Mouse (Mus musculus): ENCODE data around the gene Mrrf. TPM values are rescaled to one million over a fixed set of nuclear protein-coding genes. Genes with fewer than 3 reads are reported as not detected.
"Not testable (repeated sequence)": the region's sequence is repeated elsewhere in the genome, so short reads cannot be mapped to it uniquely, and the experiment has no call there.

The Mrrf gene
- polyA plus RNA-seq, 1 experiment from 2014 or later: 28.2 TPM

DNA sequence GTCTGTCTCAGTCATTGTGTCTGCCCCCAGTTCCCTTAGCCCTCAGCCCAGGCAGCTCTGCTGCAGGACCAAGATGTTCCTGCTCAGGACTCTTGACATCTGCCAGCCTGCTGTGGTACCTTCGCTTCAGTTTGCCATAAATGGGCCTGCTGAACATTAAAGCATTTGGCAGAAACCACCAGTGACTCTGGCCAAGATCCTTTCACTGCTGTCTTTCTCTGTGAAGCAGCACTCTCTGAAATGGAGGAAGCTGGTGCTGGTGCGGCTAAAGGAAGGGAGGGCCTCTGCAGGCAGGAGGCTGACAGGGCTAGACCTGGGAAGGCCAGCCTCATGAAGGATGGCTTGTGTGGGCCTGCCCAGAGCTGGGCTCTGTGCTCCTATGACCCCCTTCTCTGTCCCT is 47.1 kb downstream of the Mrrf start:
- 81% methylated on average over 2 of the region's 2 CpGs for WGBS
- H3K4me3 ChIP-seq (ENCODE audit: low read depth, low read length): no peak overlapping the region
- H3K27ac ChIP-seq (ENCODE audit: low read depth, low read length): no peak overlapping the region
- ATAC-seq (replicated peaks; ENCODE audit: low FRiP score) (no peak), DNase-seq (ENCODE audit: low spot score) (no peak)
- H3K4me2 ChIP-seq (ENCODE audit: low read depth, low read length, severe bottlenecking): no peak overlapping the region
- H3K36me3 ChIP-seq (ENCODE audit: control insufficient read depth, insufficient read depth, low read length): no peaks in the 10 kb centered on the region
- H3K27me3 ChIP-seq (ENCODE audit: control insufficient read depth, insufficient read depth, low read length): no peaks in the 10 kb centered on the region
- no peaks in the 10 kb centered on the region for H3K4me1 ChIP-seq (replicated peaks; ENCODE audit: control insufficient read depth, insufficient read depth, low read length)
- no peaks in the 10 kb centered on the region for H3K9me3 ChIP-seq (ENCODE audit: control insufficient read depth, low read length)
- no peak overlapping the region for H3K9ac ChIP-seq (ENCODE audit: low read length)

DNA sequence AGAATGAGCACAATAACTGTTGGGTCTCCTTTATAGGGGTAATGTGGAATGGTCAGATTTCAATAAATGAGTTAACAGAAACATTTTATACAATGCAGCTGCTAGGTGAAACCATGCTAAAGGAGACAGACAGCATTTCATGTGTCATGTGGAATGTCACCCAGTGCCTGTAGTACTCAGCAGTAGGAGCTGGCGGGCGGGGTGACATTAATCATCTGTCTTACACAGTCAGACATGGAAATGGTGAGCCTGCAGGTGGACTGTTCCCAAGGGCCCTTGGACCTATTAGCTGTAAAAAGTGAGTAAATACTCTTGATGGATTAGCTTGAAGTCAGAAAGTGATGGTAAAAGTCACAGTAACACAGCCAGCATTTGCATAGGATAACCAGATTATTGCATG is 48.0 kb downstream of the Mrrf start:
- DNase-seq (ENCODE audit: low spot score): no peak
- Histone ChIP-seq H3K27me3 (ENCODE audit: control insufficient read depth, insufficient read depth, low read length) (no peaks in the 10 kb centered on the region), H3K36me3 (ENCODE audit: control insufficient read depth, insufficient read depth, low read length) (no peaks in the 10 kb centered on the region), H3K4me3 (ENCODE audit: low read depth, low read length) (no peak overlapping the region), H3K9me3 (ENCODE audit: control insufficient read depth, low read length) (no peaks in the 10 kb centered on the region), H3K4me2 (ENCODE audit: low read depth, low read length, severe bottlenecking) (no peak overlapping the region), H3K9ac (ENCODE audit: low read length) (no peak overlapping the region), H3K27ac (ENCODE audit: low read depth, low read length) (no peak overlapping the region), H3K4me1 (replicated peaks; ENCODE audit: control insufficient read depth, insufficient read depth, low read length) (no peaks in the 10 kb centered on the region)
- ATAC-seq (replicated peaks; ENCODE audit: low FRiP score): no peak
- WGBS: 91% methylated on average over 2 of the region's 2 CpGs

DNA sequence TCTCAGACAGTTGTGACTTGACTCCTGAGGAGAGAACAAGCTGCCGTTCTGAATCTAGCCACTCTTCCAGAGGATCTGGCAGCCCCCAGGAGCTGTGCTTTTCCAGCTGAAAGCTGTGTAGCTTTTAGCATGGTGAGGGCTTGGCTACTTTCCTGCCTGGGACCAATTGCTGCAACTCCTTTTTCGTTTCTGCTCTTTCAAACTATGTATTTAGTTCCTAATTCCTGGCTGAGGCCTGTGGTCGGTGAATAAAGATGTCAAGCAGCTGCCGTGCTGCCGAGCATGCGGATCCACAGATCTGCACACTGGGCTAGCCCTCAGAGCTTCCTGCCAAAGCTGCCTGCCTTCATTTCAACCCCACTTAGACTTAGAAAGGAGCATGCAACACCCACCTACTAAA is 48.7 kb downstream of the Mrrf start:
- Histone ChIP-seq H3K4me2 (ENCODE audit: low read depth, low read length, severe bottlenecking) (no peak overlapping the region), H3K36me3 (ENCODE audit: control insufficient read depth, insufficient read depth, low read length) (no peaks in the 10 kb centered on the region), H3K4me1 (replicated peaks; ENCODE audit: control insufficient read depth, insufficient read depth, low read length) (no peaks in the 10 kb centered on the region), H3K27me3 (ENCODE audit: control insufficient read depth, insufficient read depth, low read length) (no peaks in the 10 kb centered on the region), H3K4me3 (ENCODE audit: low read depth, low read length) (no peak overlapping the region), H3K9ac (ENCODE audit: low read length) (no peak overlapping the region), H3K27ac (ENCODE audit: low read depth, low read length) (no peak overlapping the region), H3K9me3 (ENCODE audit: control insufficient read depth, low read length) (no peaks in the 10 kb centered on the region)
- ATAC-seq (replicated peaks; ENCODE audit: low FRiP score) (no peak), DNase-seq (ENCODE audit: low spot score) (no peak)
- WGBS: 89% methylated on average over 6 of the region's 6 CpGs

DNA sequence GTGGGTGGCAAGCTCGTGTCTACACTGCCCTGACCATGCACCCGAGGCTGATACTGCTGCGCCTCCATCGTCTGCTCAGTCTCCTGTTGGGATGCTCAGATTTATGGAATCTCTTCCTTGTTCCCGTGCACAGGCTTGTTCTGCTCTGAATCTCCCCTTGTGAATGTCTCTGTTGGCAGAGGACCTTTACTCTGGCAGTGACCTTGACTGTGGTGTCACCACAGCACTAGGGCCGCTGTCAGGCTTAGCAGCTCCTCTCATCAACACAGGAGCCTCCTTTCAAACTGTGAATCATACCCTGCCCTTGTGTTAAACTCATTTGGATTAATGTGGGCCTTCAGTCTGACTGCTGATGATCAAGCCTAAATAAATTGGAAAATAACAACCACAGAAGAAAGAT is 53.0 kb downstream of the Mrrf start:
- ATAC-seq (replicated peaks; ENCODE audit: low FRiP score); H3K9me3 ChIP-seq (ENCODE audit: control insufficient read depth, low read length); H3K36me3 ChIP-seq (ENCODE audit: control insufficient read depth, insufficient read depth, low read length); H3K4me1 ChIP-seq (replicated peaks; ENCODE audit: control insufficient read depth, insufficient read depth, low read length); DNase-seq (ENCODE audit: low spot score); H3K4me2 ChIP-seq (ENCODE audit: low read depth, low read length, severe bottlenecking); H3K4me3 ChIP-seq (ENCODE audit: low read depth, low read length); H3K27ac ChIP-seq (ENCODE audit: low read depth, low read length); H3K27me3 ChIP-seq (ENCODE audit: control insufficient read depth, insufficient read depth, low read length); H3K9ac ChIP-seq (ENCODE audit: low read length): not testable (repeated sequence)
- 91% methylated on average over 6 of the region's 6 CpGs for WGBS

DNA sequence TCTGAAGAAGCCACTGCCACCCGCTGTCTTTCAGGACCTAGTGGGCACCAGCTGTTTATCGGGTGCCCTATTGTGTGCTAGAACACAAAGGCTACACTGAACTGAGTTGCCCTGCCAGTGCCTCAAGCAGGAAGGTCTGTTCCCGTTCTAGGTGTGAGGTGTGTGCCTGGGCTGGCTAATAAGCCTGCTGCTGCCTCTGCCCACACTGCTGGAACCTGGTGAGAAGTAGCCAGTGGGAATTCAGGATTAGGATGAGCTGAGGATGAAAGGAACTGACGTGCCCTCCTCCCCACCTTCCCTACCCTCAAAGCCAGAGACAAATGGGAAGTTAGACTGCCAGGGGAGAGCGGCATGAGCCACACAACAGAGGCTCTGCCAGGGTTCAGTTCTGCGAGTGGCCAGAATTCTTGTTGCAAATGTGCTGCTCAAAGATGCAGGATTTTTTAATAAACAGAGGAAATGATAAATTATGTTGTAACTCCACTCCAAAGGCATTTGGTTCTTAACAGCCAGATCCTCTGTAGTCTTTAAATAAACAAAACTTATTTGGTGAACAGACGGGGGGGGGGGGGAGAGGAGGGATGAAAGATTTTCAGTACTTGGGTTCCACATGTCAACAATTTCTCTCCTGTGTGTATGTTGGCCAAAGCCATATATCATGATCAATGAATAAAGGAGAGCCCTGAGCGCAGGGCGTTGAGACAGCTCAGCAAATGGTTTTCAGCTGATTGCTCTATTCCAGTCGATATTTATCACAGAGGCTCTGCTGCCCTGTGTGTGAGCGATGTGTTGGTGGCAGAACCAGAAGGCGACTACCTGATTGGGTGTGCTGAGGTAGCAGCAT is 55.1 kb downstream of the Mrrf start:
- Histone ChIP-seq H3K27ac (ENCODE audit: low read depth, low read length) (no peak overlapping the region), H3K27me3 (ENCODE audit: control insufficient read depth, insufficient read depth, low read length) (no peaks in the 10 kb centered on the region), H3K9me3 (ENCODE audit: control insufficient read depth, low read length) (no peaks in the 10 kb centered on the region), H3K4me2 (ENCODE audit: low read depth, low read length, severe bottlenecking) (no peak overlapping the region), H3K4me1 (replicated peaks; ENCODE audit: control insufficient read depth, insufficient read depth, low read length) (no peaks in the 10 kb centered on the region), H3K4me3 (ENCODE audit: low read depth, low read length) (no peak overlapping the region), H3K36me3 (ENCODE audit: control insufficient read depth, insufficient read depth, low read length) (no peaks in the 10 kb centered on the region), H3K9ac (ENCODE audit: low read length) (no peak overlapping the region)
- no peak for ATAC-seq (replicated peaks; ENCODE audit: low FRiP score)
- DNase-seq (ENCODE audit: low spot score): no peak
- 64% methylated on average over 12 of the region's 12 CpGs for WGBS

DNA sequence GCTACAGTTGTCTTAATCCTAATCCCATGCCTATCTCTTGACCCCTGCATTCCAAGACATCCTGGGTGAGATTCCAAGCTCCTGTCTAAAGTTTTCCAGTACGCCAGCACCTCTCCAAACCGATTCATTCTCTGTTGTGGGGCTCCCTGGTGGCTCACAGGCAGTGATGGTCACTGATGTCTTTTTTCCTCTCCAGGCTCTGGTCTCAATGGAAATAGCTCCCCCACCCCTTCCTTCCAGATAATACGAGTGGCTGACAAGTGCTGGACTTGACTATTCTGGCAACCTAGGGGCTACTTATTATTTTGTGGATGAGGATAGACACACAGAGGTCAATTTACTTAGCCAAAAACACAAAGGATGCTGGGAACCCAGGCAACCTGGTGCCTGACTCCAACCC is 60.8 kb downstream of the Mrrf start:
- DNase-seq (ENCODE audit: low spot score): no peak
- H3K27me3 ChIP-seq (ENCODE audit: control insufficient read depth, insufficient read depth, low read length): peaks cover 12% of the 10 kb centered on the region

DNA sequence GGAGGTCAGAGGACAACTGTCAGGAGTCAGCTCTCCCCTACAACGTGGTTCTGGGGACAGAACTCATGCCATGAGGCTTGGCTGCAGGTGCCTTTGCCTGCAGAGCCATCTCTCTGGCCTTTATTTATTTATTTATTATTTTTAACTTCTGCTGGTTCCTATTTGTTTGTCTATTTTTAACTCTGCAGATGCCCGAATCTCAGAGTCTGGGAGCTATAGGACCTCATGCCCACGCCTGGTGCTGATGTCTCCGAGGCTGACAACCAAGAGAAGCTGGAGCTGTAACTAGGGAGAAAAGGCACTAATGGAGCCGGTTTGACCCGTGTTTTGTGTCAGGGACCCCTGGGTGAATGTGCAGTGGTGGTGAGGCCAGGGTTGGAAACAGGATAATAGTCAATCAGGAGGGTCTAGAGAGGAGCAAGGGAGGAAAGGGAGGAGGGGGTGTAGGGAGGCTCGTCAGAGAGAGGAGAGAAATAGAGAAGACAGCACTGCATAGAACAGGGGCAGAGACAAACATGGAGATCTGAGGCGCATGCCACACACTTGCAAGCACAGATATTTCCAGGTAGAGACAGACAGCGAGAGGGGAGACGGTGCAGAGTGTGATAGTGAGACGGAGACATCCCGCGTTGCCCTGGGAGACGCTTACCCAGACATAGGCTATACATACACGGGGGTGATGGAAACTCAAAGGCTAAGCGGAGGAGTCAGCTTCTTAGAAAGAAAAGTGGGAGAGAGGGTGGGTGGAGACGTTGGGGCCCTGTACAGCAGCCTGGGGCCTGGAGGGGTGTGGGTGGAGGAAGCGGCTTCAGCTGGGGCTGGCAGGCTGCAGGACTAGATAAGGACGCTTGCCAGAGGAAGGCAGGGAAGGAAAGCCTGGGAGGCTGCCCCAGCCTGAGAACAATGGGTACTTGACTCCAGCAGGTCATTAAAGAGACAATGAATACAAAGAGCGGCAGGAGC is 62.0 kb downstream of the Mrrf start:
- ATAC-seq (replicated peaks; ENCODE audit: low FRiP score) (peak; percentile 52), DNase-seq (ENCODE audit: low spot score) (no peak)
- Histone ChIP-seq H3K4me2 (ENCODE audit: low read depth, low read length, severe bottlenecking) (peak overlapping the region; percentile 31; the same call in 1 of the 2 replicates), H3K4me1 (replicated peaks; ENCODE audit: control insufficient read depth, insufficient read depth, low read length) (peaks cover 12% of the 10 kb centered on the region; the same call in 1 of the 2 replicates), H3K9ac (ENCODE audit: low read length) (peak overlapping the region; percentile 27; the same call in 1 of the 2 replicates), H3K27ac (ENCODE audit: low read depth, low read length) (peak overlapping the region; percentile 21; the same call in 1 of the 2 replicates), H3K36me3 (ENCODE audit: control insufficient read depth, insufficient read depth, low read length) (no peaks in the 10 kb centered on the region), H3K9me3 (ENCODE audit: control insufficient read depth, low read length) (no peaks in the 10 kb centered on the region), H3K27me3 (ENCODE audit: control insufficient read depth, insufficient read depth, low read length) (peaks cover 19% of the 10 kb centered on the region), H3K4me3 (ENCODE audit: low read depth, low read length) (no peak overlapping the region)
- WGBS: 12% methylated on average over 20 of the region's 20 CpGs

More for the DNA sequence above, 60.8 kb downstream of the Mrrf start:
- H3K36me3 ChIP-seq (ENCODE audit: control insufficient read depth, insufficient read depth, low read length): no peaks in the 10 kb centered on the region
- H3K4me3 ChIP-seq (ENCODE audit: low read depth, low read length): no peak overlapping the region
- 52% methylated on average over 3 of the region's 3 CpGs for WGBS
- no peak overlapping the region for H3K4me2 ChIP-seq (ENCODE audit: low read depth, low read length, severe bottlenecking)
- H3K9me3 ChIP-seq (ENCODE audit: control insufficient read depth, low read length): no peaks in the 10 kb centered on the region
- H3K4me1 ChIP-seq (replicated peaks; ENCODE audit: control insufficient read depth, insufficient read depth, low read length): peaks cover 8% of the 10 kb centered on the region; the same call in 1 of the 2 replicates
- H3K9ac ChIP-seq (ENCODE audit: low read length): no peak overlapping the region
- H3K27ac ChIP-seq (ENCODE audit: low read depth, low read length): no peak overlapping the region
- ATAC-seq (replicated peaks; ENCODE audit: low FRiP score): no peak

DNA sequence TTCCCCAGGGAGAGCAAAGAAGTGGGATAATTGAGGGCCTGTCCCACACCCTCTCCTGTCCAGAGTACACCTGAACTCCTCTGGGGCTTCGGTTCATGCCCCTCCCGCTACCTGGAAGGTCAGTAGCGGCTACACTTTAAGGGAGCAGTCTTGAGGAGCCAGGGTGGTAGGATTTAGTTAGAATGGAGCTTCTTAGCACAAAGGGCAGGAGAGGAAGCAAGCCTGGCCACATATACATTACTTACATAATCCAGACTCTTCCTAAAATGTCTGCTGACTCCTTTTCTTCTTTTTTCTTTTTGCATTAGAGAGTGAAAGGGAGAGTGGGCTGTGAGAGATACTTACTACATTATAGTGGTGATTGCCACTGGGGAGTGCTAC is 62.7 kb downstream of the Mrrf start:
- Histone ChIP-seq H3K4me2 (ENCODE audit: low read depth, low read length, severe bottlenecking) (no peak overlapping the region; the same call in 1 of the 2 replicates), H3K9ac (ENCODE audit: low read length) (peak overlapping the region; percentile 3; the same call in 1 of the 2 replicates), H3K4me3 (ENCODE audit: low read depth, low read length) (no peak overlapping the region), H3K4me1 (replicated peaks; ENCODE audit: control insufficient read depth, insufficient read depth, low read length) (peaks cover 14% of the 10 kb centered on the region; the same call in 1 of the 2 replicates), H3K36me3 (ENCODE audit: control insufficient read depth, insufficient read depth, low read length) (no peaks in the 10 kb centered on the region), H3K27ac (ENCODE audit: low read depth, low read length) (no peak overlapping the region; the same call in 1 of the 2 replicates), H3K9me3 (ENCODE audit: control insufficient read depth, low read length) (no peaks in the 10 kb centered on the region), H3K27me3 (ENCODE audit: control insufficient read depth, insufficient read depth, low read length) (peaks cover 19% of the 10 kb centered on the region)
- DNase-seq (ENCODE audit: low spot score) (peak; percentile 18), ATAC-seq (replicated peaks; ENCODE audit: low FRiP score) (no peak)
- WGBS: 5% methylated on average over 3 of the region's 3 CpGs

Data from forebrain, embryonic 11.5 days (tissue).